Mouse (Mus musculus) myocyte (in vitro differentiated cells): Measurements from ENCODE around the gene Alox5ap. TPM values are rescaled to one million over a fixed set of nuclear protein-coding genes. Genes with fewer than 3 reads are reported as not detected.

ENCODE experiments used
- H3K27me3 ChIP-seq: one replicate; pipeline ENCODE4 v1.6.1; 2011; ENCODE audit not compliant: control insufficient read depth, insufficient read depth, insufficient read length
- H3K36me3 ChIP-seq: one replicate; pipeline ENCODE4 v1.6.1; 2011; ENCODE audit not compliant: control insufficient read depth, insufficient read depth
- H3K4me2 ChIP-seq: one replicate; pipeline ENCODE4 v1.6.1; 2011; ENCODE audit warnings: low read depth, control low read depth
- H3K4me3 ChIP-seq: one replicate; pipeline ENCODE4 v1.5.1; 2011; ENCODE audit warnings: mild to moderate bottlenecking, control low read depth, moderate library complexity
- H3K79me2 ChIP-seq: one replicate; pipeline ENCODE4 v1.6.1; 2011; ENCODE audit not compliant: control insufficient read depth, insufficient read depth
- H3ac ChIP-seq: one replicate; pipeline ENCODE4 v1.6.1; 2011; ENCODE audit not compliant: control insufficient read depth, insufficient read length
- CEBPB ChIP-seq: IDR thresholded peaks from 2 replicates; pipeline ENCODE4 v1.6.1; 2011; ENCODE audit warnings: mild to moderate bottlenecking, moderate library complexity; ENCODE audit not compliant: poor library complexity, insufficient read depth, severe bottlenecking
- E2F4 ChIP-seq: IDR thresholded peaks from one replicate; pipeline ENCODE4 v1.6.1; 2011; ENCODE audit warnings: mild to moderate bottlenecking, control low read depth, moderate library complexity; ENCODE audit not compliant: insufficient read depth
- MAX ChIP-seq: IDR thresholded peaks from one replicate; pipeline ENCODE4 v1.6.1; 2011; ENCODE audit warnings: low read depth, mild to moderate bottlenecking, control low read depth
- MYOD1 ChIP-seq, 3 experiments: IDR thresholded peaks; one replicate each; pipeline ENCODE4 v1.6.1; 2011; ENCODE audit warnings: control low read depth in 2 of 3, low read depth in 2 of 3, mild to moderate bottlenecking in 2 of 3, moderate library complexity in 1 of 3; ENCODE audit not compliant: insufficient read length in 2 of 3, control insufficient read depth in 1 of 3
- MYOG ChIP-seq, 3 experiments: IDR thresholded peaks; one replicate each; pipeline ENCODE4 v1.6.1; 2011; ENCODE audit warnings: control low read depth in 2 of 3, low read depth in 2 of 3, mild to moderate bottlenecking in 2 of 3; ENCODE audit not compliant: insufficient read length in 2 of 3, control insufficient read depth in 1 of 3, insufficient read depth in 1 of 3
- POLR2A ChIP-seq: IDR thresholded peaks from one replicate; pipeline ENCODE4 v1.6.1; 2011; ENCODE audit warnings: low read depth, mild to moderate bottlenecking, control low read depth, moderate library complexity; ENCODE audit not compliant: insufficient read length
- POLR2AphosphoS2 ChIP-seq: IDR thresholded peaks from one replicate; pipeline ENCODE4 v1.6.1; 2011; ENCODE audit warnings: low read depth, control low read depth; ENCODE audit not compliant: insufficient read length
- REST ChIP-seq: IDR thresholded peaks from one replicate; pipeline ENCODE4 v1.6.1; 2011; ENCODE audit warnings: mild to moderate bottlenecking, control low read depth, moderate library complexity; ENCODE audit not compliant: insufficient read depth, insufficient read length
- SRF ChIP-seq: IDR thresholded peaks from one replicate; pipeline ENCODE4 v1.6.1; 2011; ENCODE audit warnings: low read depth; ENCODE audit not compliant: control insufficient read depth, insufficient read length
- TCF12 ChIP-seq: IDR thresholded peaks from one replicate; pipeline ENCODE4 v1.6.1; 2011; ENCODE audit warnings: mild to moderate bottlenecking, control low read depth; ENCODE audit not compliant: poor library complexity, insufficient read depth, severe bottlenecking
- TCF3 ChIP-seq: IDR thresholded peaks from one replicate; pipeline ENCODE4 v1.6.1; 2011; ENCODE audit warnings: low read depth, control low read depth; ENCODE audit not compliant: insufficient read length
- USF1 ChIP-seq: IDR thresholded peaks from one replicate; pipeline ENCODE4 v1.6.1; 2011; ENCODE audit warnings: low read depth, mild to moderate bottlenecking, control low read depth, moderate library complexity
- polyA plus RNA-seq: library from polyadenylated mRNA; unstranded; fragments of >200 nt; fragmentation: generic; extraction: Trizol; gene quantifications from one replicate; pipeline ENCODE4 v1.2.1, GENCODE M21; 2012; ENCODE audit warnings: missing spikeins

The Alox5ap gene
- polyA plus RNA-seq, 1 experiment, result 28.8 TPM

- no peak for TF ChIP-seq MAX
- TF ChIP-seq MYOD1 (IDR thresholded peaks at IDR 0.05; ENCODE audit: control insufficient read depth in 1 of 3, insufficient read length in 2 of 3, low read depth in 2 of 3), result no peak
- no peak for TF ChIP-seq REST
- TF ChIP-seq TCF3, result no peak
- TF ChIP-seq TCF12, result no peak
- TF ChIP-seq USF1, result no peak
- TF ChIP-seq CEBPB, result no peak
- TF ChIP-seq POLR2A, result no peak
- no peak for TF ChIP-seq SRF
- no peak for TF ChIP-seq MYOG (IDR thresholded peaks at IDR 0.05; ENCODE audit: control insufficient read depth in 1 of 3, insufficient read depth in 1 of 3, insufficient read length in 2 of 3, low read depth in 2 of 3)
- TF ChIP-seq POLR2AphosphoS2, result no peak
- no peak for TF ChIP-seq E2F4
- Histone ChIP-seq H3K4me3 (no peak overlapping the region), H3ac (no peak overlapping the region), H3K4me2 (peak overlapping the region; percentile 73), H3K36me3 (no peaks in the 10 kb centered on the region), H3K27me3 (no peaks in the 10 kb centered on the region), H3K79me2 (no peaks in the 10 kb centered on the region)
These were observed 55.3 kb downstream of the Alox5ap start for GRCm38 (mm10) chr5:149319874-149320323.

GRCm38 (mm10) chr5:149320534-149321482 is 56.2 kb downstream of the Alox5ap start:
- peak overlapping the region; percentile 73 for H3K4me2 ChIP-seq
- H3K27me3 ChIP-seq, result no peaks in the 10 kb centered on the region
- H3K36me3 ChIP-seq, result no peaks in the 10 kb centered on the region
- TF ChIP-seq SRF, result no peak
- TF ChIP-seq REST, result no peak
- no peak for TF ChIP-seq CEBPB
- TF ChIP-seq MYOG (IDR thresholded peaks at IDR 0.05; ENCODE audit: control insufficient read depth in 1 of 3, insufficient read depth in 1 of 3, insufficient read length in 2 of 3, low read depth in 2 of 3), result peak in 2 of 3 experiments; percentile 4 to 9
- TF ChIP-seq MYOD1 (IDR thresholded peaks at IDR 0.05; ENCODE audit: control insufficient read depth in 1 of 3, insufficient read length in 2 of 3, low read depth in 2 of 3), result peak in 1 of 3 experiments; percentile 36
- no peak for TF ChIP-seq POLR2A
- no peak for TF ChIP-seq MAX
- TF ChIP-seq POLR2AphosphoS2, result no peak
- TF ChIP-seq E2F4, result no peak
- no peak for TF ChIP-seq USF1
- no peak for TF ChIP-seq TCF3
- no peak overlapping the region for H3ac ChIP-seq
- no peaks in the 10 kb centered on the region for H3K79me2 ChIP-seq
- H3K4me3 ChIP-seq, result no peak overlapping the region

- no peak overlapping the region for H3K4me2 ChIP-seq
- no peak overlapping the region for H3K4me3 ChIP-seq
- no peak overlapping the region for H3ac ChIP-seq
- no peaks in the 10 kb centered on the region for H3K79me2 ChIP-seq
- no peaks in the 10 kb centered on the region for H3K27me3 ChIP-seq
- TF ChIP-seq USF1 (no peak), MYOD1 (IDR thresholded peaks at IDR 0.05; ENCODE audit: control insufficient read depth in 1 of 3, insufficient read length in 2 of 3, low read depth in 2 of 3) (peak in 1 of 3 experiments; percentile 10)
- no peaks in the 10 kb centered on the region for H3K36me3 ChIP-seq
These were observed 57.6 kb downstream of the Alox5ap start for GRCm38 (mm10) chr5:149321909-149322841.

DNA sequence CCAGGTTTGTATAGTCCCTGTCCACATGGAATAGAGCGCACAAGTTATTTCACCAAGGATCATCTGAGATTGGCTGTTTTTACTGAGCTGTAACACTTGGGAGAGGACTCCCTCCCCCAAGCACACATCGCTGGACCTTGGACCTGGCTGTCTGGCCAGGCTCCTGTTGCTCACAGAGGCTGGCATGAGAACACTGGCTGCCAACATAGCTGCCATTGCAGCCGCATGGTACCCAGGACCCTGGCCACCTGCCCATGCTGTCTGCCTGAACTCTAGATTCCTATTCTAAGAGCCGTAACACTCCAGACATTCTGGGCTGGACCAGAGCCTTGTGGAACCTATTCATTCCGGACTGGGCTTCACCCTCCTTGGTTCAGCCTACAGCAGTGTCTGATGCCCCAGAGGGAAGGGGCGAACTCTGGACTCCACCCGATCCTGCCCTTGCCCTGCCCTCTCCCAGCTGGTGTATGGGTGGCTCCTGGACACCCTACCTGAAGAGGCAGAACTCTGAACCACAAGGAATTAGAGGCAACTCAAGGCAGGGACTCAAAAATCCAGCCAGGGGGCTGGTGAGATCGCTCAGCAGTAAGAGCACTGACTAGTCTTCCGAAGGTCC is 58.5 kb downstream of the Alox5ap start:
- Histone ChIP-seq H3K4me3 (no peak overlapping the region), H3K4me2 (no peak overlapping the region), H3K27me3 (no peaks in the 10 kb centered on the region), H3K36me3 (no peaks in the 10 kb centered on the region), H3ac (no peak overlapping the region), H3K79me2 (no peaks in the 10 kb centered on the region)
- TF ChIP-seq CEBPB, result no peak
- TF ChIP-seq MYOG (IDR thresholded peaks at IDR 0.05; ENCODE audit: control insufficient read depth in 1 of 3, insufficient read depth in 1 of 3, insufficient read length in 2 of 3, low read depth in 2 of 3), result no peak
- no peak for TF ChIP-seq POLR2AphosphoS2
- TF ChIP-seq TCF3, result no peak
- TF ChIP-seq SRF, result no peak
- no peak for TF ChIP-seq TCF12
- TF ChIP-seq E2F4, result no peak
- no peak for TF ChIP-seq POLR2A
- no peak for TF ChIP-seq REST
- no peak for TF ChIP-seq MYOD1 (IDR thresholded peaks at IDR 0.05; ENCODE audit: control insufficient read depth in 1 of 3, insufficient read length in 2 of 3, low read depth in 2 of 3)
- TF ChIP-seq MAX, result no peak
- TF ChIP-seq USF1, result no peak
